In genomic region chr3:102309756-102310155, GRCm38 (mm10) we compare ENCODE assay signal across 8 mouse cellular contexts.
DNase-seq lines count a peak whose midpoint lies in the region; ATAC-seq and TF ChIP-seq lines count a peak whose summit lies in the region.

No protein-coding gene starts in this region.

- no peak overlapping the region for H3K4me2 ChIP-seq in forebrain, embryonic 14.5 days (ENCODE audit: low read length)
- H3K4me2 ChIP-seq in hindbrain, embryonic 14.5 days (replicated peaks): no peak overlapping the region
- peak overlapping the region; percentile 36 for H3K4me2 ChIP-seq in stomach, postnatal 0 days (replicated peaks; ENCODE audit: low read depth)

- TF ChIP-seq CTCF in Patski (IDR thresholded peaks at IDR 0.05): peak; percentile 82
- TF ChIP-seq CTCF in stomach, postnatal 0 days (IDR thresholded peaks at IDR 0.05; ENCODE audit: low read depth): peak; percentile 91

- no peak for DNase-seq in Patski (ENCODE audit: low read depth, low spot score)
- peak; percentile 38 to 41 for DNase-seq in adrenal gland, postnatal 4 days (ENCODE audit: low spot score in 2 of 2)
- peak; percentile 68 for DNase-seq in forebrain, embryonic 14.5 days (ENCODE audit: low spot score)
- DNase-seq in hindbrain, embryonic 14.5 days (ENCODE audit: low spot score): peak; percentile 61
- DNase-seq in layer of hippocampus, postnatal 10 days (ENCODE audit: low spot score in 2 of 2): peak; percentile 73 to 75
- DNase-seq in lung, postnatal 14 days: peak; percentile 83
- DNase-seq in stomach, postnatal 0 days (ENCODE audit: low spot score): peak; percentile 81

- 26% methylated on average over 9 of the region's 9 CpGs for WGBS in forebrain, embryonic 14.5 days
- WGBS in hindbrain, embryonic 14.5 days: 30% methylated on average over 9 of the region's 9 CpGs
- 18% methylated on average over 9 of the region's 9 CpGs for WGBS in stomach, postnatal 0 days

- CTCF ChIA-PET in Patski (lab: Charles Lee): interaction anchor here (0.8 kb wide), 1 partner anchor 18 kb away, joined by 3 read pairs; no protein-coding TSS in a partner anchor

- H3K27ac ChIP-seq in forebrain, embryonic 14.5 days (ENCODE audit: low read depth, low read length): no peak overlapping the region
- no peak overlapping the region for H3K27ac ChIP-seq in hindbrain, embryonic 14.5 days
- H3K27ac ChIP-seq in stomach, postnatal 0 days (replicated peaks): no peak overlapping the region; the same call in 1 of the 2 replicates

- H3K27me3 ChIP-seq in Patski: no peaks in the 10 kb centered on the region
- no peaks in the 10 kb centered on the region; the same call in 1 of the 2 replicates for H3K27me3 ChIP-seq in forebrain, embryonic 14.5 days (replicated peaks; ENCODE audit: control insufficient read depth, insufficient read depth, low read length)
- no peaks in the 10 kb centered on the region for H3K27me3 ChIP-seq in hindbrain, embryonic 14.5 days (ENCODE audit: control insufficient read depth, insufficient read depth, low read length)
- H3K27me3 ChIP-seq in stomach, postnatal 0 days (ENCODE audit: control insufficient read depth, insufficient read depth, low read length): no peaks in the 10 kb centered on the region

- POLR2A ChIA-PET in Patski (lab: Charles Lee): no interaction called here

- ATAC-seq in Patski: no peak
- ATAC-seq in forebrain, embryonic 14.5 days: 0 out of 2 replicates have a peak, but pooled peaks have one; percentile 26
- no peak for ATAC-seq in hindbrain, embryonic 14.5 days (ENCODE audit: low FRiP score)
- ATAC-seq in stomach, postnatal 0 days (ENCODE audit: low FRiP score, low TSS enrichment): peak; percentile 86
- ATAC-seq in activated CD4-positive, CD25-positive, alpha-beta regulatory T cell, adult 4 months: no peak

- TF ChIP-seq EP300 in stomach, postnatal 0 days (optimal IDR thresholded peaks at IDR 0.05): no peak

- H3K4me1 ChIP-seq in forebrain, embryonic 14.5 days (ENCODE audit: control insufficient read depth, insufficient read depth, low read length): no peaks in the 10 kb centered on the region
- 0 out of 2 replicates have a peak, but pooled peaks cover 3% of the 10 kb centered on the region for H3K4me1 ChIP-seq in hindbrain, embryonic 14.5 days (replicated peaks; ENCODE audit: control insufficient read depth, insufficient read depth, low read length)
- no peaks in the 10 kb centered on the region for H3K4me1 ChIP-seq in stomach, postnatal 0 days (replicated peaks; ENCODE audit: control insufficient read depth, insufficient read depth)

- H3K9me3 ChIP-seq in forebrain, embryonic 14.5 days (replicated peaks; ENCODE audit: control insufficient read depth, low read length): no peaks in the 10 kb centered on the region
- H3K9me3 ChIP-seq in hindbrain, embryonic 14.5 days (ENCODE audit: control insufficient read depth, low read length): no peaks in the 10 kb centered on the region
- no peaks in the 10 kb centered on the region for H3K9me3 ChIP-seq in stomach, postnatal 0 days (ENCODE audit: control insufficient read depth, low read length)

- no peak overlapping the region for H3K9ac ChIP-seq in forebrain, embryonic 14.5 days (ENCODE audit: low read length)
- no peak overlapping the region for H3K9ac ChIP-seq in hindbrain, embryonic 14.5 days
- H3K9ac ChIP-seq in stomach, postnatal 0 days (ENCODE audit: low read length): no peak overlapping the region

- H3K4me3 ChIP-seq in forebrain, embryonic 14.5 days (ENCODE audit: low read depth, low read length): no peak overlapping the region
- no peak overlapping the region for H3K4me3 ChIP-seq in hindbrain, embryonic 14.5 days (replicated peaks; ENCODE audit: low read length)
- H3K4me3 ChIP-seq in stomach, postnatal 0 days (ENCODE audit: low read depth, low read length): no peak overlapping the region

- in situ Hi-C loops in Patski (cut with MboI; ENCODE audit: low pct_unique_long_range_greater_than_20kb): no loop called here

- H3K36me3 ChIP-seq in forebrain, embryonic 14.5 days (ENCODE audit: control insufficient read depth, insufficient read depth, low read length): no peaks in the 10 kb centered on the region
- no peaks in the 10 kb centered on the region for H3K36me3 ChIP-seq in hindbrain, embryonic 14.5 days (replicated peaks; ENCODE audit: control insufficient read depth, insufficient read depth)
- no peaks in the 10 kb centered on the region for H3K36me3 ChIP-seq in stomach, postnatal 0 days (ENCODE audit: control insufficient read depth, insufficient read depth, low read length)

Comparison
In these comparisons a context has a peak if more than half of its experiments do, and no peak if none do; other contexts are left out.
1. ATAC-seq: peak in forebrain, embryonic 14.5 days (single experiment) and stomach, postnatal 0 days (single experiment); none in Patski (single experiment), hindbrain, embryonic 14.5 days (single experiment) and activated CD4-positive, CD25-positive, alpha-beta regulatory T cell, adult 4 months (single experiment).